Mouse (Mus musculus): ENCODE measurements around the gene Dcakd. TPM values are rescaled to one million over a fixed set of nuclear protein-coding genes. Genes with fewer than 3 reads are reported as not detected.

Dcakd gene
- polyA plus RNA-seq, 1 experiment from 2014 or later, result 166 TPM

- no peaks in the 10 kb centered on the region for H3K9me3 ChIP-seq (ENCODE audit: control insufficient read depth, low read length)
- peaks cover 16% of the 10 kb centered on the region for H3K4me1 ChIP-seq (replicated peaks; ENCODE audit: control insufficient read depth, insufficient read depth, low read length)
- peaks cover 39% of the 10 kb centered on the region for H3K36me3 ChIP-seq (replicated peaks; ENCODE audit: control insufficient read depth, insufficient read depth)
- no peak overlapping the region for H3K4me2 ChIP-seq (replicated peaks)
- H3K27me3 ChIP-seq (ENCODE audit: control insufficient read depth, insufficient read depth, low read length), result peaks cover 17% of the 10 kb centered on the region
- ATAC-seq (ENCODE audit: low FRiP score) (0 out of 2 replicates have a peak, but pooled peaks have one; percentile 32), DNase-seq (ENCODE audit: low spot score) (peak; percentile 75)
- no peak overlapping the region for H3K9ac ChIP-seq
- 7% methylated on average over 5 of the region's 5 CpGs for whole genome bisulfite sequencing
- H3K4me3 ChIP-seq (replicated peaks; ENCODE audit: low read length), result no peak overlapping the region
- no peak overlapping the region for H3K27ac ChIP-seq
Observed at GRCm38 (mm10) chr11:102992940-102993339, 35.2 kb downstream of the Dcakd start.

- H3K4me1 ChIP-seq (replicated peaks; ENCODE audit: control insufficient read depth, insufficient read depth, low read length), result peaks cover 16% of the 10 kb centered on the region
- H3K4me2 ChIP-seq (replicated peaks), result peak overlapping the region; percentile 40
- H3K27me3 ChIP-seq (ENCODE audit: control insufficient read depth, insufficient read depth, low read length), result peaks cover 17% of the 10 kb centered on the region
- DNase-seq (ENCODE audit: low spot score) (no peak), ATAC-seq (ENCODE audit: low FRiP score) (no peak)
- no peak overlapping the region for H3K27ac ChIP-seq
- peaks cover 27% of the 10 kb centered on the region for H3K36me3 ChIP-seq (replicated peaks; ENCODE audit: control insufficient read depth, insufficient read depth)
- H3K9me3 ChIP-seq (ENCODE audit: control insufficient read depth, low read length), result no peaks in the 10 kb centered on the region
- peak overlapping the region; percentile 18 for H3K9ac ChIP-seq
- 2% methylated on average over 16 of the region's 16 CpGs for WGBS
- H3K4me3 ChIP-seq (replicated peaks; ENCODE audit: low read length), result 0 out of 2 replicates have a peak overlapping the region, but pooled peaks have one; percentile 1
Observed at GRCm38 (mm10) chr11:102991681-102992080, 36.5 kb downstream of the Dcakd start.

GRCm38 (mm10) chr11:102990152-102990663, 37.9 kb downstream of the Dcakd start:
- Histone ChIP-seq H3K9me3 (ENCODE audit: control insufficient read depth, low read length) (no peaks in the 10 kb centered on the region), H3K27me3 (ENCODE audit: control insufficient read depth, insufficient read depth, low read length) (peaks cover 17% of the 10 kb centered on the region), H3K9ac (peak overlapping the region; percentile 9), H3K36me3 (replicated peaks; ENCODE audit: control insufficient read depth, insufficient read depth) (peaks cover 12% of the 10 kb centered on the region), H3K4me3 (replicated peaks; ENCODE audit: low read length) (peak overlapping the region; percentile 12), H3K4me2 (replicated peaks) (peak overlapping the region; percentile 53), H3K27ac (no peak overlapping the region), H3K4me1 (replicated peaks; ENCODE audit: control insufficient read depth, insufficient read depth, low read length) (peaks cover 16% of the 10 kb centered on the region)
- no peak for ATAC-seq (ENCODE audit: low FRiP score)
- no peak for DNase-seq (ENCODE audit: low spot score)
- 1% methylated on average over 29 of the region's 29 CpGs for WGBS

- Histone ChIP-seq H3K9me3 (ENCODE audit: control insufficient read depth, low read length) (no peaks in the 10 kb centered on the region), H3K4me3 (replicated peaks; ENCODE audit: low read length) (peak overlapping the region; percentile 12), H3K4me1 (replicated peaks; ENCODE audit: control insufficient read depth, insufficient read depth, low read length) (peaks cover 16% of the 10 kb centered on the region), H3K9ac (peak overlapping the region; percentile 9), H3K27ac (no peak overlapping the region), H3K4me2 (replicated peaks) (peak overlapping the region; percentile 53), H3K36me3 (replicated peaks; ENCODE audit: control insufficient read depth, insufficient read depth) (peaks cover 7% of the 10 kb centered on the region), H3K27me3 (ENCODE audit: control insufficient read depth, insufficient read depth, low read length) (peaks cover 17% of the 10 kb centered on the region)
- WGBS, result 4% methylated on average over 28 of the region's 28 CpGs
- DNase-seq (ENCODE audit: low spot score) (no peak), ATAC-seq (ENCODE audit: low FRiP score) (no peak)
Observed at GRCm38 (mm10) chr11:102989641-102990151, 38.4 kb downstream of the Dcakd start.

GRCm38 (mm10) chr11:102985160-102985559, 43.0 kb downstream of the Dcakd start:
- no peak overlapping the region for H3K9ac ChIP-seq
- H3K4me2 ChIP-seq (replicated peaks), result no peak overlapping the region

GRCm38 (mm10) chr11:102984615-102985014, 43.5 kb downstream of the Dcakd start:
- no peaks in the 10 kb centered on the region for H3K36me3 ChIP-seq (replicated peaks; ENCODE audit: control insufficient read depth, insufficient read depth)
- H3K27ac ChIP-seq, result no peak overlapping the region
- 32% methylated on average over 4 of the region's 4 CpGs for WGBS
- H3K9me3 ChIP-seq (ENCODE audit: control insufficient read depth, low read length), result no peaks in the 10 kb centered on the region
- H3K4me2 ChIP-seq (replicated peaks), result no peak overlapping the region
- no peak overlapping the region for H3K4me3 ChIP-seq (replicated peaks; ENCODE audit: low read length)
- no peak for ATAC-seq (ENCODE audit: low FRiP score)
- H3K4me1 ChIP-seq (replicated peaks; ENCODE audit: control insufficient read depth, insufficient read depth, low read length), result no peaks in the 10 kb centered on the region; the same call in 1 of the 2 replicates
- no peak overlapping the region for H3K9ac ChIP-seq
- H3K27me3 ChIP-seq (ENCODE audit: control insufficient read depth, insufficient read depth, low read length), result peaks cover 14% of the 10 kb centered on the region
- no peak for DNase-seq (ENCODE audit: low spot score)

More at GRCm38 (mm10) chr11:102985160-102985559, 43.0 kb downstream of the Dcakd start:
- H3K27ac ChIP-seq, result no peak overlapping the region
- H3K9me3 ChIP-seq (ENCODE audit: control insufficient read depth, low read length), result no peaks in the 10 kb centered on the region
- H3K27me3 ChIP-seq (ENCODE audit: control insufficient read depth, insufficient read depth, low read length), result peaks cover 17% of the 10 kb centered on the region
- H3K4me1 ChIP-seq (replicated peaks; ENCODE audit: control insufficient read depth, insufficient read depth, low read length), result peaks cover under 1% of the 10 kb centered on the region; the same call in 1 of the 2 replicates
- DNase-seq (ENCODE audit: low spot score), result no peak
- ATAC-seq (ENCODE audit: low FRiP score), result no peak
- H3K4me3 ChIP-seq (replicated peaks; ENCODE audit: low read length), result no peak overlapping the region
- WGBS, result 60% methylated on average over 6 of the region's 6 CpGs
- H3K36me3 ChIP-seq (replicated peaks; ENCODE audit: control insufficient read depth, insufficient read depth), result no peaks in the 10 kb centered on the region

GRCm38 (mm10) chr11:102984086-102984485, 44.0 kb downstream of the Dcakd start:
- DNase-seq (ENCODE audit: low spot score), result no peak
- Histone ChIP-seq H3K4me3 (replicated peaks; ENCODE audit: low read length) (no peak overlapping the region), H3K27me3 (ENCODE audit: control insufficient read depth, insufficient read depth, low read length) (peaks cover 9% of the 10 kb centered on the region), H3K4me1 (replicated peaks; ENCODE audit: control insufficient read depth, insufficient read depth, low read length) (no peaks in the 10 kb centered on the region; the same call in 1 of the 2 replicates), H3K9ac (no peak overlapping the region), H3K36me3 (replicated peaks; ENCODE audit: control insufficient read depth, insufficient read depth) (no peaks in the 10 kb centered on the region), H3K4me2 (replicated peaks) (no peak overlapping the region), H3K9me3 (ENCODE audit: control insufficient read depth, low read length) (no peaks in the 10 kb centered on the region), H3K27ac (no peak overlapping the region)
- WGBS, result 85% methylated on average over 9 of the region's 9 CpGs
- no peak for ATAC-seq (ENCODE audit: low FRiP score)

GRCm38 (mm10) chr11:102981151-102981890, 46.8 kb downstream of the Dcakd start:
- Histone ChIP-seq H3K4me3 (replicated peaks; ENCODE audit: low read length) (no peak overlapping the region), H3K27me3 (ENCODE audit: control insufficient read depth, insufficient read depth, low read length) (no peaks in the 10 kb centered on the region), H3K4me1 (replicated peaks; ENCODE audit: control insufficient read depth, insufficient read depth, low read length) (no peaks in the 10 kb centered on the region; the same call in 1 of the 2 replicates), H3K9me3 (ENCODE audit: control insufficient read depth, low read length) (no peaks in the 10 kb centered on the region), H3K36me3 (replicated peaks; ENCODE audit: control insufficient read depth, insufficient read depth) (no peaks in the 10 kb centered on the region), H3K27ac (no peak overlapping the region), H3K9ac (no peak overlapping the region), H3K4me2 (replicated peaks) (no peak overlapping the region)
- ATAC-seq (ENCODE audit: low FRiP score), result no peak
- no peak for DNase-seq (ENCODE audit: low spot score)
- WGBS, result 69% methylated on average over 10 of the region's 10 CpGs

- DNase-seq (ENCODE audit: low spot score) (no peak), ATAC-seq (ENCODE audit: low FRiP score) (no peak)
- H3K4me3 ChIP-seq (replicated peaks; ENCODE audit: low read length), result no peak overlapping the region
- H3K9ac ChIP-seq, result no peak overlapping the region
- H3K27me3 ChIP-seq (ENCODE audit: control insufficient read depth, insufficient read depth, low read length), result no peaks in the 10 kb centered on the region
- no peak overlapping the region for H3K4me2 ChIP-seq (replicated peaks)
- no peaks in the 10 kb centered on the region for H3K36me3 ChIP-seq (replicated peaks; ENCODE audit: control insufficient read depth, insufficient read depth)
- WGBS, result 42% methylated on average over 6 of the region's 6 CpGs
- H3K9me3 ChIP-seq (ENCODE audit: control insufficient read depth, low read length), result no peaks in the 10 kb centered on the region
- H3K27ac ChIP-seq, result no peak overlapping the region
- no peaks in the 10 kb centered on the region; the same call in 1 of the 2 replicates for H3K4me1 ChIP-seq (replicated peaks; ENCODE audit: control insufficient read depth, insufficient read depth, low read length)
Observed at GRCm38 (mm10) chr11:102978052-102978666, 50.0 kb downstream of the Dcakd start.

All from hindbrain, embryonic 14.5 days (tissue).